Mouse (Mus musculus) cerebellum, adult 11 months (tissue): ENCODE data around the gene Hmgcs2.

Experiments used
- DNase-seq: peaks from one replicate; pipeline ENCODE4 v3.0.0; 2022

Gene Hmgcs2

GRCm38 (mm10) chr3:98280933-98281678 lies 871 bp downstream of the Hmgcs2 start:
- peak; percentile 11 for DNase-seq

GRCm38 (mm10) chr3:98282422-98282821 lies 2.2 kb downstream of the Hmgcs2 start:
- no peak for DNase-seq

- no peak for DNase-seq
Measured at GRCm38 (mm10) chr3:98283205-98283604, 3.0 kb downstream of the Hmgcs2 start.

- no peak for DNase-seq
Measured at GRCm38 (mm10) chr3:98291044-98291443, 10.8 kb downstream of the Hmgcs2 start.

GRCm38 (mm10) chr3:98295965-98296364 lies 15.7 kb downstream of the Hmgcs2 start:
- DNase-seq = no peak

- no peak for DNase-seq
Measured at GRCm38 (mm10) chr3:98299391-98300100, 19.3 kb downstream of the Hmgcs2 start.

GRCm38 (mm10) chr3:98300266-98300665 lies 20.0 kb downstream of the Hmgcs2 start:
- no peak for DNase-seq

- no peak for DNase-seq
Measured at GRCm38 (mm10) chr3:98301761-98302160, 21.5 kb downstream of the Hmgcs2 start.

- no peak for DNase-seq
Measured at GRCm38 (mm10) chr3:98308606-98309005, 28.4 kb downstream of the Hmgcs2 start.

- DNase-seq = no peak
Measured at GRCm38 (mm10) chr3:98310456-98310855, 30.2 kb downstream of the Hmgcs2 start.

- peak; percentile 10 for DNase-seq
Measured at GRCm38 (mm10) chr3:98312867-98313266, 32.6 kb downstream of the Hmgcs2 start.

- no peak for DNase-seq
Measured at GRCm38 (mm10) chr3:98313294-98314155, 33.3 kb downstream of the Hmgcs2 start.

- DNase-seq = no peak
Measured at GRCm38 (mm10) chr3:98315181-98315580, 34.9 kb downstream of the Hmgcs2 start.

- no peak for DNase-seq
Measured at GRCm38 (mm10) chr3:98317143-98317542, 36.9 kb downstream of the Hmgcs2 start.

- DNase-seq = no peak
Measured at GRCm38 (mm10) chr3:98319190-98319589, 39.0 kb downstream of the Hmgcs2 start.

- DNase-seq = no peak
Measured at GRCm38 (mm10) chr3:98322209-98322608, 42.0 kb downstream of the Hmgcs2 start.

GRCm38 (mm10) chr3:98324235-98324634 lies 44.0 kb downstream of the Hmgcs2 start:
- DNase-seq = no peak

GRCm38 (mm10) chr3:98334010-98334409 lies 53.8 kb downstream of the Hmgcs2 start:
- DNase-seq = no peak

GRCm38 (mm10) chr3:98335331-98335730 lies 55.1 kb downstream of the Hmgcs2 start:
- DNase-seq = no peak

- DNase-seq = no peak
Measured at GRCm38 (mm10) chr3:98335886-98336285, 55.7 kb downstream of the Hmgcs2 start.

- DNase-seq = no peak
Measured at GRCm38 (mm10) chr3:98336661-98337654, 56.7 kb downstream of the Hmgcs2 start.

- DNase-seq = no peak
Measured at GRCm38 (mm10) chr3:98338584-98339041, 58.4 kb downstream of the Hmgcs2 start.
